Mouse (Mus musculus) hindbrain, embryonic 12.5 days (tissue): ENCODE results near the gene Ccdc87. TPM values are rescaled to one million over a fixed set of nuclear protein-coding genes. Genes with fewer than 3 reads are reported as not detected.

ENCODE experiments used
- ATAC-seq: fragments of 200-750 bp; cut with Nextera tagmentation; 2 replicates; pipeline ENCODE4 v1.8.0; 2017; ENCODE audit warnings: moderate TSS enrichment; ENCODE audit not compliant: low FRiP score
- H3K27ac ChIP-seq: fragments of 300-500 bp; sonication (generic); 2 replicates; pipeline ENCODE4 v1.5.1; 2016; ENCODE audit warnings: mild to moderate bottlenecking
- H3K27me3 ChIP-seq: fragments of 300-500 bp; sonication (generic); 2 replicates; pipeline ENCODE4 v1.6.1; 2016; ENCODE audit warnings: mild to moderate bottlenecking
- H3K36me3 ChIP-seq: fragments of 300-500 bp; sonication (generic); 2 replicates; pipeline ENCODE4 v1.6.1; 2016; ENCODE audit warnings: mild to moderate bottlenecking
- H3K4me1 ChIP-seq: fragments of 300-500 bp; sonication (generic); 2 replicates; pipeline ENCODE4 v1.6.1; 2016
- H3K4me2 ChIP-seq: fragments of 300-500 bp; sonication (generic); replicated peaks from 2 replicates; pipeline ENCODE4 v1.6.1; 2016; ENCODE audit warnings: mild to moderate bottlenecking
- H3K4me3 ChIP-seq: fragments of 300-500 bp; sonication (generic); 2 replicates; pipeline ENCODE4 v1.5.1; 2016; ENCODE audit warnings: mild to moderate bottlenecking
- H3K9ac ChIP-seq: fragments of 300-500 bp; sonication (generic); 2 replicates; pipeline ENCODE4 v1.6.1; 2016; ENCODE audit warnings: mild to moderate bottlenecking, moderate library complexity
- H3K9me3 ChIP-seq: fragments of 300-500 bp; sonication (generic); replicated peaks from 2 replicates; pipeline ENCODE4 v1.6.1; 2016; ENCODE audit warnings: mild to moderate bottlenecking
- WGBS: fragments of 180-500 bp; shearing (Covaris S2); methylation state at CpG from one replicate; pipeline ENCODE4 v1.1.7; 2016; 5-methylcytosine and 5-hydroxymethylcytosine counted together
- polyA plus RNA-seq: library from polyadenylated mRNA; unstranded; fragments of >200 nt; fragmentation: Nextera tagmentation; extraction: Ambion mirVana; gene quantifications from 2 replicates; pipeline ENCODE4 v1.2.1, GENCODE M21; 2016

Gene Ccdc87
- polyA plus RNA-seq, 1 experiment from 2014 or later, result 0.40 TPM

DNA sequence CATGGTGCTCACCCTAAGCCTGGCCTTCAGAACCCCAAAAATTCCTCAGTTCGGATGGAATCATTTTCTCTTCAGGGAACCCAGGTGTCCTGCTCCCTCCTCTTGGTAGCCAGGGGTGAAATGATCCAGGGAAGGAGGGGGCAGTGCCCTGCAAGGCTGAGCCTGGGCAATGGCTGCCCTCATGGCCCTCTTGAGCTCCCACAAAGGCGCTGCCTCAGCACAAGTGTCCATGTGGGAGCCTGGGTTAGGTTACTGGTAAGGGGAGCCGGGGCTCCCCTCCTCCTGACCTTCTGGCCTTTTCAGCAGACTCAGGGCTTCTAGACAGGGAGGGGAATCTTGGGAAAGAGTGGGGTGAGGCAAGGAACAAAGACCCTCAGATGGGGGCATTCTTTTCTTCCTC is 37.6 kb downstream of the Ccdc87 start:
- Histone ChIP-seq H3K27ac (no peak overlapping the region), H3K4me3 (no peak overlapping the region), H3K27me3 (0 out of 2 replicates have a peak, but pooled peaks cover 5% of the 10 kb centered on the region), H3K9ac (no peak overlapping the region), H3K9me3 (no peaks in the 10 kb centered on the region), H3K4me2 (no peak overlapping the region), H3K36me3 (no peaks in the 10 kb centered on the region), H3K4me1 (peaks cover 21% of the 10 kb centered on the region)
- WGBS, result 52% methylated on average over 3 of the region's 3 CpGs
- no peak for ATAC-seq

DNA sequence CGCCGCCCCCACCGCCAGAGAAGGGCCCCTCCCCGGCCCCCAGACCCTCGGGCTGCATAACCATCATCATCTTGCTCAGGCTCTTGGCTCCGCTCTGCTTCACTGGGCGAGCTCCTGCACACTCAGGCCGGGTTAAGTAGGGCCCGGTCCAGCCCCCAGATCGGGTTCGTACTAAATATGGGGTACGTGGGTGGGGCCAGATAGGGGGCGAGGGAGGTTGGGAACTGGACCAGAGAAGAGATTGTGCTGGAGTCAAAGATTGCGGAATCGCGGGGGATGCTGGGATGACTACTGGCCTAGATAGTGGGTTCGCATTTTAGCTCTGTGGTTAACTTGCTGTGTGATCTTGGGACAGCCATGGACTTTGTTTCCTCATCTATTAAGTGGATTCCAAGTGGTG is 38.6 kb downstream of the Ccdc87 start, which contains the start of gene Actn3:
TSS of gene Actn3 (minus strand) at position 125 of the 400 bp plus-strand sequence.
- Histone ChIP-seq H3K4me2 (peak within 1 kb of the TSS; percentile 92), H3K27ac (peak within 1 kb of the TSS; percentile 71)
- peak; percentile 9; the same call in 1 of the 2 replicates for ATAC-seq

GRCm38 (mm10) chr19:4878405-4879323 is 39.5 kb downstream of the Ccdc87 start, which contains the start of gene Zdhhc24:
Gene Zdhhc24, plus strand, starts transcription at chr19:4878668.
- Histone ChIP-seq H3K27me3 (0 out of 2 replicates have a peak, but pooled peaks cover 5% of the 10 kb centered on the region), H3K4me3 (peak within 1 kb of the TSS; percentile 96), H3K9me3 (no peaks in the 10 kb centered on the region), H3K36me3 (peaks cover 6% of the 10 kb centered on the region), H3K27ac (peak within 1 kb of the TSS; percentile 71), H3K4me2 (peak within 1 kb of the TSS; percentile 92), H3K9ac (peak within 1 kb of the TSS; percentile 82), H3K4me1 (peaks cover 21% of the 10 kb centered on the region)
- 1% methylated on average over 51 of the region's 52 CpGs for WGBS
- peak; percentile 98 for ATAC-seq

More for the DNA sequence above, 38.6 kb downstream of the Ccdc87 start, which contains the start of gene Actn3:
- Histone ChIP-seq H3K27me3 (0 out of 2 replicates have a peak, but pooled peaks cover 5% of the 10 kb centered on the region), H3K4me3 (peak within 1 kb of the TSS; percentile 96), H3K36me3 (no peaks in the 10 kb centered on the region), H3K9me3 (no peaks in the 10 kb centered on the region), H3K4me1 (peaks cover 21% of the 10 kb centered on the region), H3K9ac (peak within 1 kb of the TSS; percentile 82)
- WGBS, result 4% methylated on average over 17 of the region's 17 CpGs

DNA sequence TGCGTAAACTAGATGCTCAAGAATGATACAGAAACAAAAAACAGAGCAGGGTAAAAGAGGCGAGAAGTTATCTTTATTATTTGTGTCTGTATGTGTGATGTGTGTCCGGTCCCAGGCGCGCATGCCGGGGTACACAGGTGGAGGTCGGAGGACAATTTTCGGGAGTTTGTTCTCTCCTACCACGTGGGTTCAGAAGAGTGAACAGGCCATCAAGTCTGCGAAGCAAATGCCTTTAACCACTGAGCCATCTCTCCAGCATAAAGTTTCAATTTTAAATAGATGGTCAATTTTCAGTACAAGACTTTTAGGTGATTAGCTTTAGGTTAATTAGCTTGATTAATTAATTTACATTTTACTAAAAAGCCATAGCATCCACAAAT is 40.1 kb downstream of the Ccdc87 start:
- Histone ChIP-seq H3K4me3 (peak overlapping the region; percentile 96), H3K9me3 (no peaks in the 10 kb centered on the region), H3K9ac (peak overlapping the region; percentile 82), H3K4me2 (peak overlapping the region; percentile 92), H3K4me1 (peaks cover 21% of the 10 kb centered on the region), H3K27ac (no peak overlapping the region), H3K27me3 (0 out of 2 replicates have a peak, but pooled peaks cover 5% of the 10 kb centered on the region), H3K36me3 (peaks cover 8% of the 10 kb centered on the region)
- 70% methylated on average over 10 of the region's 10 CpGs for WGBS
- ATAC-seq, result no peak

- 86% methylated on average over 4 of the region's 4 CpGs for whole genome bisulfite sequencing
- ATAC-seq, result no peak
- no peaks in the 10 kb centered on the region for H3K9me3 ChIP-seq
Measured at GRCm38 (mm10) chr19:4883961-4884360, 44.8 kb downstream of the Ccdc87 start.

GRCm38 (mm10) chr19:4889791-4890190 is 50.6 kb downstream of the Ccdc87 start:
- Histone ChIP-seq H3K27me3 (no peaks in the 10 kb centered on the region), H3K27ac (no peak overlapping the region), H3K4me1 (no peaks in the 10 kb centered on the region), H3K4me3 (no peak overlapping the region), H3K4me2 (no peak overlapping the region), H3K36me3 (peaks cover 51% of the 10 kb centered on the region), H3K9me3 (no peaks in the 10 kb centered on the region), H3K9ac (no peak overlapping the region)
- WGBS, result 83% methylated on average over 10 of the region's 10 CpGs
- no peak for ATAC-seq

More at GRCm38 (mm10) chr19:4883961-4884360, 44.8 kb downstream of the Ccdc87 start:
- Histone ChIP-seq H3K4me1 (peaks cover 13% of the 10 kb centered on the region), H3K27me3 (no peaks in the 10 kb centered on the region), H3K27ac (no peak overlapping the region), H3K36me3 (peaks cover 9% of the 10 kb centered on the region), H3K4me2 (no peak overlapping the region), H3K9ac (no peak overlapping the region), H3K4me3 (no peak overlapping the region)

GRCm38 (mm10) chr19:4891798-4892197 is 52.6 kb downstream of the Ccdc87 start:
- ATAC-seq, result no peak
- H3K9ac ChIP-seq, result no peak overlapping the region
- H3K4me1 ChIP-seq, result no peaks in the 10 kb centered on the region
- H3K4me2 ChIP-seq, result no peak overlapping the region
- WGBS, result 79% methylated on average over 3 of the region's 3 CpGs
- no peak overlapping the region for H3K27ac ChIP-seq
- no peaks in the 10 kb centered on the region for H3K27me3 ChIP-seq
- no peaks in the 10 kb centered on the region for H3K9me3 ChIP-seq
- peaks cover 58% of the 10 kb centered on the region for H3K36me3 ChIP-seq
- no peak overlapping the region for H3K4me3 ChIP-seq

Other genes starting within 250 kb of the Ccdc87 start
- 16.3 and 17.6 TPM in 2 replicates for gene Lrfn4, start 223.7 kb upstream of the Ccdc87 start, polyA plus RNA-seq
- gene Rce1, start 213.7 kb upstream of the Ccdc87 start, polyA plus RNA-seq, result 54.3 and 62.9 TPM in 2 replicates
- gene Gm960, start 140.7 kb upstream of the Ccdc87 start, polyA plus RNA-seq, result 3.6 and 6.3 TPM in 2 replicates
- gene Sptbn2, start 128.2 kb upstream of the Ccdc87 start, polyA plus RNA-seq, result 42.8 and 43.7 TPM in 2 replicates
- 155 TPM in 2 replicates for gene Rbm4b, start 82.9 kb upstream of the Ccdc87 start, polyA plus RNA-seq
- gene Rbm4, start 45.5 kb upstream of the Ccdc87 start, polyA plus RNA-seq, result 88.8 and 94.8 TPM in 2 replicates
- gene Gm21992, start 27.8 kb upstream of the Ccdc87 start, polyA plus RNA-seq, result 41.5 and 42.9 TPM in 2 replicates
- 96.0 and 97.9 TPM in 2 replicates for gene Rbm14, start 27.7 kb upstream of the Ccdc87 start, polyA plus RNA-seq
- gene Ccs, start within 50 bp of the Ccdc87 start, polyA plus RNA-seq, result 42.7 and 46.4 TPM in 2 replicates
- 56.3 and 57.4 TPM in 2 replicates for gene Ctsf, start 15.8 kb downstream of the Ccdc87 start, polyA plus RNA-seq
- 2.6 and 4.2 TPM in 2 replicates for gene Actn3, start 38.5 kb downstream of the Ccdc87 start, polyA plus RNA-seq
- gene Zdhhc24, start 39.3 kb downstream of the Ccdc87 start, polyA plus RNA-seq, result 21.1 and 21.4 TPM in 2 replicates
- gene Bbs1, start 67.3 kb downstream of the Ccdc87 start, polyA plus RNA-seq, result 7.2 and 9.8 TPM in 2 replicates
- gene Dpp3, start 88.9 kb downstream of the Ccdc87 start, polyA plus RNA-seq, result 167 TPM in 2 replicates
- gene Peli3, start 103.8 kb downstream of the Ccdc87 start, polyA plus RNA-seq, result 6.5 and 6.7 TPM in 2 replicates
- 116 and 124 TPM in 2 replicates for gene Mrpl11, start 122.8 kb downstream of the Ccdc87 start, polyA plus RNA-seq
- gene Npas4, start 150.9 kb downstream of the Ccdc87 start, polyA plus RNA-seq, result 0.08 and 0.10 TPM in 2 replicates
- gene Slc29a2, start 184.5 kb downstream of the Ccdc87 start, polyA plus RNA-seq, result 5.3 and 7.2 TPM in 2 replicates
- gene B4gat1, start 199.5 kb downstream of the Ccdc87 start, polyA plus RNA-seq, result 43.8 and 48.7 TPM in 2 replicates
- gene AC124502.3, start 199.5 kb downstream of the Ccdc87 start, polyA plus RNA-seq, result 2.5 and 4.0 TPM in 2 replicates
- gene Brms1, start 202.0 kb downstream of the Ccdc87 start, polyA plus RNA-seq, result 56.9 and 61.2 TPM in 2 replicates
- gene Rin1, start 211.1 kb downstream of the Ccdc87 start, polyA plus RNA-seq, result 1.4 and 1.6 TPM in 2 replicates
- 32.0 and 41.9 TPM in 2 replicates for gene Cd248, start 228.7 kb downstream of the Ccdc87 start, polyA plus RNA-seq
- gene Tmem151a, start 246.2 kb downstream of the Ccdc87 start, polyA plus RNA-seq, result 1.5 and 2.4 TPM in 2 replicates
- gene Yif1a, start 249.2 kb downstream of the Ccdc87 start, polyA plus RNA-seq, result 60.3 and 61.6 TPM in 2 replicates